Mouse (Mus musculus) megakaryocyte, embryonic 14.5 days (primary cell): ENCODE results near the gene Gm20671. TPM values are rescaled to one million over a fixed set of nuclear protein-coding genes. Genes with fewer than 3 reads are reported as not detected.

Source experiments
- H3K27me3 ChIP-seq: replicated peaks from 2 replicates; pipeline ENCODE3; 2012; ENCODE audit warnings: inconsistent platforms
- H3K36me3 ChIP-seq: replicated peaks from 2 replicates; pipeline ENCODE3; 2012; ENCODE audit warnings: low read length, inconsistent platforms, mixed read lengths
- H3K4me1 ChIP-seq: 2 replicates; pipeline ENCODE4 v1.6.1; 2012; ENCODE audit warnings: inconsistent platforms
- H3K4me3 ChIP-seq: replicated peaks from 2 replicates; pipeline ENCODE3; 2012; ENCODE audit warnings: moderate library complexity, mild to moderate bottlenecking, inconsistent platforms
- H3K9me3 ChIP-seq: 2 replicates; pipeline ENCODE4 v1.6.1; 2012; ENCODE audit warnings: inconsistent platforms
- FLI1 ChIP-seq: IDR thresholded peaks from 2 replicates; pipeline ENCODE4 v1.6.1; 2012; ENCODE audit warnings: low read length, inconsistent platforms, mixed read lengths
- GATA1 ChIP-seq: IDR thresholded peaks from 3 replicates; pipeline ENCODE4 v1.6.1; 2012; ENCODE audit warnings: mixed read lengths, low read length, inconsistent platforms, borderline replicate concordance
- polyA plus RNA-seq: library from polyadenylated mRNA; stranded (reverse); fragments of >175 nt; gene quantifications from 2 replicates; pipeline ENCODE4 v1.2.3, GENCODE M21; 2012; ENCODE audit warnings: low replicate concordance; ENCODE audit not compliant: insufficient read depth

Gene Gm20671
- polyA plus RNA-seq, 1 experiment = 1.2 TPM

DNA sequence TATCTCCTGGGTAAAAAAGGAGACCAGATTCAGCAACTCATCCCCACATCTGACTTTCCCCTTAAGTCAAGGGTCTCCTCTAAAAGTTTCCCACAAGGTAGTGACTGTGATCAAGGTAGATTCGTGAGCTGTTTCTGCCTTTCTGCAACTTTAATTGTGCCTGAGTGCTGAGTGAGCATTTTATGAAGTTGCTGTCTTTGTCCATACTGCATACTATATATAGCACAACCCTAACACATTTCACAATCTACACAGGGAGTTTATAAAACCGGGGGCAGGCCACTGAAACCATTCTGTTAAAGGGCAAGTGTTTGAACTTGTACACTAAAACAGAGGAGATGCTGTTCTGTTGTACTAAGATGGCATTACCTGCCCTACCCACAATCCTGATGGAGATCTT, 133.5 kb downstream of the Gm20671 start:
- no peaks in the 10 kb centered on the region for H3K27me3 ChIP-seq

More for the DNA sequence above, 133.5 kb downstream of the Gm20671 start:
- no peak for TF ChIP-seq GATA1
- no peak for TF ChIP-seq FLI1
- H3K9me3 ChIP-seq = no peaks in the 10 kb centered on the region
- H3K4me3 ChIP-seq = no peak overlapping the region
- no peaks in the 10 kb centered on the region for H3K36me3 ChIP-seq
- H3K4me1 ChIP-seq = no peaks in the 10 kb centered on the region

Other genes starting within 250 kb of the Gm20671 start
- not detected in 2 replicates for gene Yes1, start 215.9 kb downstream of the Gm20671 start, polyA plus RNA-seq
- 19.8 and 36.8 TPM in 2 replicates for gene Pisd, start 41.5 kb downstream of the Gm20671 start, polyA plus RNA-seq
- gene Prr14l, start 27.1 kb upstream of the Gm20671 start, polyA plus RNA-seq = 0.36 and 1.3 TPM in 2 replicates
- gene Depdc5, start 36.6 kb upstream of the Gm20671 start, polyA plus RNA-seq = 0.47 and 0.94 TPM in 2 replicates
- gene Ywhah, start 191.7 kb upstream of the Gm20671 start, polyA plus RNA-seq = 92.7 and 241 TPM in 2 replicates